Mouse (Mus musculus) thymus, adult 2 months (tissue): ENCODE results near the gene Rpia.

Experiments used
- CTCF ChIP-seq: fragments of 200-500 bp; IDR thresholded peaks from 2 replicates; pipeline ENCODE4 v1.5.1; 2012; ENCODE audit warnings: mild to moderate bottlenecking, control low read depth, low read length, moderate library complexity, borderline replicate concordance; ENCODE audit not compliant: control insufficient read depth, poor library complexity, insufficient read depth; ENCODE audit errors: extremely low read depth
- POLR2A ChIP-seq: fragments of 200-500 bp; IDR thresholded peaks from 2 replicates; pipeline ENCODE4 v1.6.1; 2012; ENCODE audit warnings: mild to moderate bottlenecking, low read length, control low read depth, moderate library complexity; ENCODE audit not compliant: control insufficient read depth, poor library complexity, insufficient read depth; ENCODE audit errors: extremely low read depth

DNA sequence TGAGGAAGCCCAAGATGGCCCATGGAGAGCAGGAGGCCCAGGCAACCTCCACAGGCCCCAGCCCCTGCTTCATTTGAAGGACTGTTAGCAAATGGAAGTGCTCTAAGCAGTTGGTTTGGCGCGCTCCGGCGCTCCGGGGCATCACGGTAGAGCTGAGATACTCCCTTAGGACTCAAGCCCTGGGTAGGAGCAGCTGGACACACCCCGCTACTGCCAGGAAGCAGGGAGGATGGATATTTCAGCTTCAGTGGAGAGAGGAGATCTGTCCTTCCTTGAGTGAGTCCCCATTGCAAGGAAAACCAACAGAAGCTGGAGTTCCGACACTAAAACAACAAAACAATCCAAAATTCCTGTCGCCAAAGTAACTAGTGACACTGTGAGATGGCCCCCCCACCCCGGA is 37.2 kb downstream of the Rpia start:
- TF ChIP-seq POLR2A (no peak), CTCF (no peak)
